Mouse (Mus musculus): ENCODE data around the gene Wfikkn2. TPM values are rescaled to one million over a fixed set of nuclear protein-coding genes. Genes with fewer than 3 reads are reported as not detected.

The Wfikkn2 gene
- polyA plus RNA-seq (2014; fragmentation: Nextera tagmentation; extraction: Ambion mirVana): 0.95 and 1.8 TPM in 2 replicates

DNA sequence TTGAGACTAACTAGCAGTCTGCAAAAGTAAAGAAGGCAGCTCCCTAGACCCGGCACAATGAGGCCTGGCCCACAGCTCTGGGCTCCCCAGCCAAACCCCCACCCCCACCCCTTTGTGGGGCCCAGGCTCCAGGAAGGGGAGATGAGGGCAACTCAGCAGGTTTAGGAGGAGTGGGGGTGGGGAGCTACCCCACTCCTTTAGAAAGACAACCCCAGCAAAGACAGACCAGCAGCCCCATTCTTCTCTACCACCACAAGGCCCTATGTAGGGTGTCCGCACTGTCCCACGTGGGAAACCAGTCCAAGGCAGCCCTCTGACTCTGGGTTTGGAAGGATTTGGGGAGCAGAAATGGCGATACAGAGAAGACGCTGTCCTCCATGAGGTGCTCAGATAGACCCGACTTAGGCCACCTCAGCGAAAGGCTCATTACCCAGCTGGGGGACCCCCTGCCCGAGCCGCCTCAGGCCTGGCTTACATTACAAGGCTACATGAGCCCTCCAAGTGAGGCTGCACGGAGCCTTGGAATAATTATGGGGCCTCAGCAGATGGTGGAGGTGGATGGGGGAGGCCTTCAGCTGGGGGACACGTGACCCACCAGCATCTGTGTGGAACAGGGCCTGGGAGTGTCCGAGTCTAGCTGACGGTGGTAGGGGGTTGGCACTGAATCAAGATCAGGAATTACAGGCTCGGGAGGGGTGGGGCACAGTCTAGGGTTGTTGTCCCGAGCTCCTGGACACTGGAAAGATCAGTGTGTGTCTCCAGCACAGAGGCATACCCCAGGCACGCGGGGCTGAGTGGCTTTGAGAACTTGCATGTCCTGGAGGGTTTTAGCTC lies at the start of gene Wfikkn2:
Gene Wfikkn2, minus strand, starts transcription at position 51 of the 834 bp plus-strand sequence.
- Histone ChIP-seq H3K36me3 (ENCODE audit: control insufficient read depth, insufficient read depth, low read length) (no peaks in the 10 kb centered on the region), H3K4me1 (replicated peaks; ENCODE audit: control insufficient read depth, insufficient read depth, low read length) (peaks cover 12% of the 10 kb centered on the region), H3K9ac (ENCODE audit: low read depth, low read length) (no peak within 1 kb of the TSS), H3K27ac (ENCODE audit: low read depth, low read length) (peak within 1 kb of the TSS; percentile 2; the same call in 1 of the 2 replicates), H3K27me3 (ENCODE audit: control insufficient read depth, insufficient read depth, low read length) (no peaks in the 10 kb centered on the region), H3K4me3 (ENCODE audit: low read depth, low read length) (no peak within 1 kb of the TSS), H3K4me2 (replicated peaks; ENCODE audit: low read depth, low read length) (no peak within 1 kb of the TSS), H3K9me3 (ENCODE audit: control insufficient read depth, low read length) (no peaks in the 10 kb centered on the region)
- 54% methylated on average over 17 of the region's 17 CpGs for WGBS
- DNase-seq (ENCODE audit: low spot score): peak; percentile 63
- peak; percentile 81 for ATAC-seq (ENCODE audit: low FRiP score)

GRCm38 (mm10) chr11:94294996-94295845 lies 49.4 kb upstream of the Wfikkn2 start:
- peaks cover 10% of the 10 kb centered on the region; the same call in 1 of the 2 replicates for H3K36me3 ChIP-seq (ENCODE audit: control insufficient read depth, insufficient read depth, low read length)
- no peak overlapping the region for H3K9ac ChIP-seq (ENCODE audit: low read depth, low read length)
- no peaks in the 10 kb centered on the region for H3K27me3 ChIP-seq (ENCODE audit: control insufficient read depth, insufficient read depth, low read length)
- no peaks in the 10 kb centered on the region for H3K4me1 ChIP-seq (replicated peaks; ENCODE audit: control insufficient read depth, insufficient read depth, low read length)
- no peak overlapping the region for H3K4me3 ChIP-seq (ENCODE audit: low read depth, low read length)
- no peaks in the 10 kb centered on the region for H3K9me3 ChIP-seq (ENCODE audit: control insufficient read depth, low read length)
- no peak overlapping the region for H3K4me2 ChIP-seq (replicated peaks; ENCODE audit: low read depth, low read length)
- no peak for ATAC-seq (ENCODE audit: low FRiP score)
- 71% methylated on average over 9 of the region's 9 CpGs for WGBS
- DNase-seq (ENCODE audit: low spot score): no peak
- no peak overlapping the region for H3K27ac ChIP-seq (ENCODE audit: low read depth, low read length)

DNA sequence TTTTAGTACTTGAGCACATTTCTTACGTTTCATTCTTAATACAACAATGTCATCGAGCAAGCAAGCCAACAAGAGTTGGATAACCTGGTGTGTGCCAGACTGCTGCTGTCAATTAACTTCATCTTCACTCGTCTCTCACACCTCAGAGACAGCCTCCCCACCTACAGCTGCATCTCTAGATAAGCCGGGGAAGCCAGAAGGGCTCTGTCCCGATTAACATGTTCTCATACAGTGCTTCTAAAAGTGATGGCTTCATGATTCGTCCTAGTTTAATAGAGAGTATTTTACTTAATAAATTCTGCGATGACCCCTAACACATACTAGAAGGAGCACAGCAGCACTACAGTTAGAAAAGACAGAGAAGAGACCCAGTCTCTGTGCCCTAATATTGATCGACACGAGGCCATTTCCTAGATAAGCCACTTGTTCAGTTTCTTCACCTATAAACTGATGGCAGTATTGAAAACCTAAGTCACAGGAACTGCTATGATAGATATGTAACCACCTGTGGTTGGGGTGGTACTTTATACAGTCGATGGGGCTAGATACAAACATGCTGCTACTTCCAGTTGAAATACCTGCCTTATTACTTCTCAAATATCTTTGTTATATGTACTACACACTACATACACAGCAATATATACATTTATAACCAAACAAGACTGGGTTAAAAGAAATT lies 44.4 kb upstream of the Wfikkn2 start:
- Histone ChIP-seq H3K4me3 (ENCODE audit: low read depth, low read length) (no peak overlapping the region), H3K9ac (ENCODE audit: low read depth, low read length) (no peak overlapping the region), H3K4me1 (replicated peaks; ENCODE audit: control insufficient read depth, insufficient read depth, low read length) (no peaks in the 10 kb centered on the region), H3K4me2 (replicated peaks; ENCODE audit: low read depth, low read length) (no peak overlapping the region), H3K27me3 (ENCODE audit: control insufficient read depth, insufficient read depth, low read length) (no peaks in the 10 kb centered on the region), H3K9me3 (ENCODE audit: control insufficient read depth, low read length) (no peaks in the 10 kb centered on the region), H3K36me3 (ENCODE audit: control insufficient read depth, insufficient read depth, low read length) (peaks cover 9% of the 10 kb centered on the region), H3K27ac (ENCODE audit: low read depth, low read length) (no peak overlapping the region)
- ATAC-seq (ENCODE audit: low FRiP score) (no peak), DNase-seq (ENCODE audit: low spot score) (no peak)
- 91% methylated on average over 10 of the region's 10 CpGs for WGBS

DNA sequence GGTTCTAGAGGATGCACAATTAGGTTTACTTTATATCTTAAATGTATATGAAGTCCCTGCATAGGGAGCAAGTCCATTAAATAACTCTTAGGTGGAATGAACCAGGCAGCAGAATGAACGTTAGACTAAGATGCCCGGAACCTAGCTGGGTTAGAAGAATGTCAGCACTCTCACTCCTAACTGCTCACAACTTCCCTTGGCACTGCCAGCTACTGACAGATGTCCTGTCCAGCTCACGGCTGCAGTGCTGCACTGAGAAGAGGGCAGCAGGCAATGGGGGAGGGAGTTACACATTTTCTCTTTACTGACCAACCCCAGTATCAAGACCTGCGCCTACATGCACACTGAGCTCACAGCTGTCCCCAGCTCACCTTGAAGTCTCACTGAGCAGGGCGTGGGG lies 41.3 kb upstream of the Wfikkn2 start:
- H3K4me3 ChIP-seq (ENCODE audit: low read depth, low read length): no peak overlapping the region
- H3K9me3 ChIP-seq (ENCODE audit: control insufficient read depth, low read length): no peaks in the 10 kb centered on the region
- H3K27me3 ChIP-seq (ENCODE audit: control insufficient read depth, insufficient read depth, low read length): no peaks in the 10 kb centered on the region
- H3K4me1 ChIP-seq (replicated peaks; ENCODE audit: control insufficient read depth, insufficient read depth, low read length): no peaks in the 10 kb centered on the region
- no peak for ATAC-seq (ENCODE audit: low FRiP score)
- no peak overlapping the region for H3K4me2 ChIP-seq (replicated peaks; ENCODE audit: low read depth, low read length)
- H3K27ac ChIP-seq (ENCODE audit: low read depth, low read length): no peak overlapping the region
- peaks cover 9% of the 10 kb centered on the region for H3K36me3 ChIP-seq (ENCODE audit: control insufficient read depth, insufficient read depth, low read length)
- no peak for DNase-seq (ENCODE audit: low spot score)
- 90% methylated on average over 5 of the region's 5 CpGs for WGBS
- H3K9ac ChIP-seq (ENCODE audit: low read depth, low read length): no peak overlapping the region

DNA sequence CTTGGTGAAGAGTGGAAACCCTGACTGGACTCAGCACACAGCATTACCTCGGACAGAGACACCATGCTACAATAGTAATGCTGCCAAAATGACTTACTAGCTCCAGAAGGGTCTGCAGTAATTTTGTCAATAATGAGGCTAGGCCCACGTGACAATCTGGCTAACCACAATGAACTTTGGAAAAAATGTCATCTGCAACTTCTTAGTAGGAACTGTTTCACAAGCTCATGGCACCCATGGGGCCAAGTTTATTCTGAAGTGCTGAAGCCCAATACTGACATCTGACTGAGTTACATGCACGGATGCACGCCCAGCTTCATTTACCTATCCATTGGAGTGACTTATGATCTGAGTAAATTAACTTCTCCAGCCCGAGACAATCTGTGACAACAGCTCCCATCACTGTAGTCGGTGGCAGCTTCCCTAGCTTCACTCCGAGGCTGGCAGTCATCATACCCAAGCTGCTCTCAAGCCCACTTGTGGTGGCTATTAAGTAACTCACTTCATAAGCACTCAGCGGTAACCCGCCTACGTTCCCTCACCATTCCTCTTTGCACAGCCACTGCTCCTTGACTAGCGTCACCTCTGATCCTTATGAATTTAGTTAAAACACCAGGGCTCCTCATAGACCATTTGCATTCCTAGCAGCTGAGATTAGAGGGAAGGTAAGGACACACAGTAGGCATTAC lies 40.2 kb upstream of the Wfikkn2 start:
- H3K9ac ChIP-seq (ENCODE audit: low read depth, low read length): no peak overlapping the region
- H3K27ac ChIP-seq (ENCODE audit: low read depth, low read length): no peak overlapping the region
- no peak overlapping the region for H3K4me2 ChIP-seq (replicated peaks; ENCODE audit: low read depth, low read length)
- peaks cover 9% of the 10 kb centered on the region for H3K36me3 ChIP-seq (ENCODE audit: control insufficient read depth, insufficient read depth, low read length)
- WGBS: 96% methylated on average over 11 of the region's 11 CpGs
- DNase-seq (ENCODE audit: low spot score): no peak
- H3K4me3 ChIP-seq (ENCODE audit: low read depth, low read length): no peak overlapping the region
- no peaks in the 10 kb centered on the region for H3K4me1 ChIP-seq (replicated peaks; ENCODE audit: control insufficient read depth, insufficient read depth, low read length)
- no peak for ATAC-seq (ENCODE audit: low FRiP score)
- no peaks in the 10 kb centered on the region for H3K9me3 ChIP-seq (ENCODE audit: control insufficient read depth, low read length)
- no peaks in the 10 kb centered on the region for H3K27me3 ChIP-seq (ENCODE audit: control insufficient read depth, insufficient read depth, low read length)

GRCm38 (mm10) chr11:94283536-94284099 lies 37.8 kb upstream of the Wfikkn2 start:
- H3K4me1 ChIP-seq (replicated peaks; ENCODE audit: control insufficient read depth, insufficient read depth, low read length): no peaks in the 10 kb centered on the region
- H3K27me3 ChIP-seq (ENCODE audit: control insufficient read depth, insufficient read depth, low read length): no peaks in the 10 kb centered on the region
- H3K4me2 ChIP-seq (replicated peaks; ENCODE audit: low read depth, low read length): no peak overlapping the region
- H3K4me3 ChIP-seq (ENCODE audit: low read depth, low read length): no peak overlapping the region
- H3K27ac ChIP-seq (ENCODE audit: low read depth, low read length): no peak overlapping the region
- DNase-seq (ENCODE audit: low spot score): no peak
- H3K9ac ChIP-seq (ENCODE audit: low read depth, low read length): no peak overlapping the region
- peaks cover 8% of the 10 kb centered on the region for H3K36me3 ChIP-seq (ENCODE audit: control insufficient read depth, insufficient read depth, low read length)
- no peak for ATAC-seq (ENCODE audit: low FRiP score)
- WGBS: 96% methylated on average over 6 of the region's 6 CpGs
- H3K9me3 ChIP-seq (ENCODE audit: control insufficient read depth, low read length): no peaks in the 10 kb centered on the region

DNA sequence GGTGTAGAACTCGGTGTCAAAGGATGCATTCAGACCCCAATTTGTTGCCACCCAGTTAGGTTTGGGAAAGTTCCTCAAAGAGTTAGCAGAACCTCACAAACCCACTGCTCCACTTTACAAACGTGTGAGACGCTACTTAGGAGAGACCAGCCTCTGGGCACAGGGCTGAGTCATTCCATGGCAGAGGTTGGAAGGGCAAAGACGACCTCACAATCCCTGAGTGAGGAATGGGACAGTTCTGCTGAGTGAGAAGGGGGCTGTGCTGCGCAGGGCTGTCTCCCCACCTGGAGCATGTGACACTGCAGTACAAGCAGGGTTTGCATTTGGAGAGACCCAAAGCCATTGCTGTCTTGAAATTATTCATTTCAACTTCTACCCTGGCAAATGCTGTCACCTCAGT lies 36.5 kb upstream of the Wfikkn2 start:
- WGBS: 71% methylated on average over 5 of the region's 5 CpGs
- ATAC-seq (ENCODE audit: low FRiP score) (no peak), DNase-seq (ENCODE audit: low spot score) (no peak)
- H3K4me3 ChIP-seq (ENCODE audit: low read depth, low read length): no peak overlapping the region
- no peak overlapping the region for H3K4me2 ChIP-seq (replicated peaks; ENCODE audit: low read depth, low read length)
- no peaks in the 10 kb centered on the region for H3K27me3 ChIP-seq (ENCODE audit: control insufficient read depth, insufficient read depth, low read length)
- H3K9me3 ChIP-seq (ENCODE audit: control insufficient read depth, low read length): no peaks in the 10 kb centered on the region
- H3K36me3 ChIP-seq (ENCODE audit: control insufficient read depth, insufficient read depth, low read length): peaks cover 6% of the 10 kb centered on the region
- no peak overlapping the region for H3K9ac ChIP-seq (ENCODE audit: low read depth, low read length)
- H3K4me1 ChIP-seq (replicated peaks; ENCODE audit: control insufficient read depth, insufficient read depth, low read length): no peaks in the 10 kb centered on the region
- no peak overlapping the region for H3K27ac ChIP-seq (ENCODE audit: low read depth, low read length)
